Mouse (Mus musculus): ENCODE measurements at regions not wholly inside any gene's neighbourhood (a gene's known extent, or its start where the extent isn't known, plus 50 kb on each side); places are given as distances from the start of the nearest gene placed in this dataset.

- DNase-seq (ENCODE audit: inconsistent ontology term), result no peak
Measured at GRCm38 (mm10) chr7:82921722-82922121, 54.6 kb downstream of the Mex3b start.

- DNase-seq (ENCODE audit: inconsistent ontology term), result no peak
Measured at GRCm38 (mm10) chr7:82923220-82924071, 56.3 kb downstream of the Mex3b start.

DNA sequence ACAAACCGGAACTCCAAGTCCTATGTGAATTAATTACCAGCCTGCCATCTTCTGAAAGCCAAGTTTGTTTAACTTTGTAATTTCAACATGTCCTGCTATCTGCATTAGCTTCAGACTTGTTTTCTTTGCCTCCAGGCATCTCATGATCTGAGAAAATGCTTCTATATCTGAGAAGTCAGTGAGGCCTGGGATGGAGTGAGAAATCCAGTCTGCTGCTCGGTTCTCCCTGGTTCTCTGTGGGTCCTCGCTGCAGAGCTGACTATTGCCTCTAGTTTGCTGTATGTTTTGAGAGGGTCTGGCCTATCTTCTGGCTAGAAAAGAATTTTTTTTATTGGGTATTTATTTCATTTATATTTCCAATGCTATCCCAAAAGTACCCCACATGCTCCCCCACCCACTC is 57.0 kb downstream of the Mex3b start:
- DNase-seq (ENCODE audit: inconsistent ontology term), result no peak

DNA sequence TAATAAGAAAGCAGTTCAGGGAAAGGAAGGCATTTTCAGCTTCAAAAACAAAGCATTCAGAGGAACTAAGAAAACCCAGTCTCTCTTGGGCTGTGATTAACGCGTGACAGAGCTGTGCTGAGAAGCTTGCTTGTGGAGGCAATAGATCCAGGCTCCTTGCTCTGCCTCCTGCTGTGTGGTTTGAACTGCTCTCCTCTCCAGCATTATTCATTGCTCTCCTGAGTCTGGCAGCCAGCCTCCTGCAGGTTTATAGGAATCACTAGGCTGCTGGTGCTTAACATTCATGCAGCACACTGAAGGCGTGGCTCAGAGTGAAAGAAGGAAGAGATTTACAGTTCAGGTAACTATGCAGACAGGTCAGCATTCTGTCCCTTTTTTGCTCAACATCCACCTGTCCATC is 71.2 kb downstream of the Mex3b start:
- no peak for DNase-seq (ENCODE audit: inconsistent ontology term)

GRCm38 (mm10) chr7:82939536-82939935 is 72.4 kb downstream of the Mex3b start:
- DNase-seq (ENCODE audit: inconsistent ontology term), result no peak

DNA sequence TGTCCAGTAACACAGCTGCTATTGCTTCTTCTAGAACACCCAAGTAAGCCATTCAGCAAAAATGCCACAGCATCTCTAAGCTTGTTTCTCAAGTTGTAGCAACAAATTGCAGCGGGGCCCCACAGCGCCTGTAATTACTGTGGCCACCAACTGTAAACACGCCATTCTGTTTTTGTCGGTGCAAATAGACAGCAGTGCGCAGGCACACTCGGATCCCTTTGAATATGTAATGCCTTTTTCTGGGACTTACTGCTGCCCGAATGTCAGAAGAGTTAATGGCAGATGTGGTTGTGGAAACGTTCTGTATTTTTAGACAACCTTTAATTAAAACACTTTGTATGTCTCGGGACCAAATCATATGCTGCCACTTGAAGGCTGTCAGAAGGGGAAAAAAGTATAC is 76.2 kb downstream of the Mex3b start:
- no peak for DNase-seq (ENCODE audit: inconsistent ontology term)

GRCm38 (mm10) chr7:82943797-82944196 is 76.7 kb downstream of the Mex3b start:
- DNase-seq (ENCODE audit: inconsistent ontology term), result no peak

DNA sequence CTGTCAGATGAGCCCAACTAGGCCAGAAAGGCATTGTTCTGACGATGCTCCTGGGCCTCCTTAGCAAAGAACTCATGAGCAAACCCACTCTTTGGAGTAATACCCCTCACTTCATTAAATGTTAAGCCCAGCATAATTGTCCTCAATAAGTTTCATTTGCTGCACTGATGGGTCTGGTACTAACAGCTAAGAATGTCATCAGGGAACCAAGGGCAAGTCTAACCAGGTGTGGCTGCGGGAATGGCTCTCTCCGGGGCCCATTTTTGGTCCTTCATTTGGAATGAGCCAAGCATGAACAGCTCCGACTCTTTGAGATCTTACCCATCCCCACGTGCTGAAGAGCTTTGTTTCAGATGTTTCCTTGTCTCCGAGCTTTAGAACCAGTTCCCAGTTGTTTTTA is 82.2 kb downstream of the Mex3b start:
- no peak for DNase-seq (ENCODE audit: inconsistent ontology term)

- DNase-seq (ENCODE audit: inconsistent ontology term), result no peak
Measured at GRCm38 (mm10) chr7:82957208-82957977, 90.3 kb downstream of the Mex3b start.

DNA sequence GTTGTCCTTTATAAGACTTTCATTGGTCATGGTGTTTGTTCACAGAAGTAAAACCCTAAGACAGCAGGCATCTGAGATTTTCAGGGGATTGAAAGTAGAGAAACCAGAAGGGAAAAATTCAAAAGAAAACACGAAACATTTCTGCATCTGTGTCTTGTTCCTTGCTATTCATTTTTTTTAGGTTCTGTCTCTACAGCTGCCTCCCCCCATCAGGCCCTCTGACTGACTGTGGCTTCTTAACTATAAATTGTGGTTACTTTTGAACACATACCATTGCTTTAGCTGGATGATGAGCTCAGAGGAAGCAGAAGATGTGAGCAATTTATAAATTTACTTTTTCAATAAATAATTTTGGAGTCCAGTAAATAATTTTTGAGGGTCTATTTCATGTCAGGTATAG is 103.5 kb downstream of the Mex3b start:
- DNase-seq (ENCODE audit: inconsistent ontology term), result no peak

DNA sequence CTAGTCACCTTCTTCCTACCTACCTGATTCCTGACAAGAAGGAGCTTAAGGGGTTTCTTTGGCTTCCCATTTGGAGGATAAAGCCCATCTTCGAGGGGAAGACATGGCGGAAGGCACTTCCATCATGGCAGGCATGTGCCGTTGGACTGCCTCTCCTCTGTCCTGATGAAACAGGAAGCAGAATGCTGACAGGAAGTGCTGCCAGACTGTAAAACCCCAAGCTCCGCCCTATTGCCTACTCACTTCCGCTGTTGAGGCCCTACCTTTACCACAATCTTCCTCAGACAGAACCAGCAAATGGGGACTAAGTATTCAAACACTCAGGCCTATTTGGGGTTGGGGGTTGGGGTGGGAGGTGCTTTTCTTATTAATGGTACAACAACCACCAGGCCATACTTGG is 104.1 kb downstream of the Mex3b start:
- DNase-seq (ENCODE audit: inconsistent ontology term), result no peak

GRCm38 (mm10) chr7:82972214-82973006 is 105.3 kb downstream of the Mex3b start:
- no peak for DNase-seq (ENCODE audit: inconsistent ontology term)

DNA sequence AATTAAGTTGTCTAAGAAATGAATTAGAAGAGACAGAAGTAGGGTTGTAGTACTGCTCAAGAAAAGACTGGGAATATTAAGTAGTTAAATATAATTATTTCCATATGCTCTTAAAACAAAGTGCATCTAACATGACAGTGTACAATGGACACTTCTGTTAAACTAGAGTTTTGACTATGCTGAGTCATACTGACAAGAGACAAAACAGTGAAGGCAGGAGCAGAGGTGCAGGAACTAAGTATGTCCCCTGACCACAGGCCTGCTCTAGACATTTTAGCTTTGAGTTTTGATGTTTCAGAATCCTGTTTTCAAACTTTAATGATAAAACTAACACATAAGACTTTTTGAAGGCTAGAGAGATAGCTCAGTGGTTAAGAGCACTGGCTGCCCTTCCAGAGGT is 123.6 kb downstream of the Mex3b start:
- DNase-seq (ENCODE audit: inconsistent ontology term), result no peak

GRCm38 (mm10) chr7:82993136-82993535 is 126.0 kb downstream of the Mex3b start:
- no peak for DNase-seq (ENCODE audit: inconsistent ontology term)

DNA sequence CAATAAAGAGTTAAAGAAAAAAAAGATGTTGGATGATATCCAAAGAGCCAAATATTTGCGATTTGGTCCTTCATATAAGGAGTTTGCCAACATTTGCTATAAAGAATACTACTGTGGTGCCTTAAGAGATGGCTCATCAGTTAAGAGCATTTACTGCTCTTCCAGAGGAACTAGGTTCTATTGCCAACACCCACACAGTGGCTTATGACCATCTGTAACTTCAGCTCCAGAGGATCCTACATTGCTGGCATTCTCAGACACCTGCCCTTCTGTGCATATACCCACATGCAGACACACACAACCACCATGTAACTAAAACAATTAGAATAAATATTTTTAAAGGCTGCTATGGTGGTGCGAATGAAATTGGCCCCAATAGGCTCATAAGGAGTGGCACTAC is 131.7 kb downstream of the Mex3b start:
- DNase-seq (ENCODE audit: inconsistent ontology term), result no peak

GRCm38 (mm10) chr7:83007540-83007939 is 140.4 kb downstream of the Mex3b start:
- no peak for DNase-seq (ENCODE audit: inconsistent ontology term)

DNA sequence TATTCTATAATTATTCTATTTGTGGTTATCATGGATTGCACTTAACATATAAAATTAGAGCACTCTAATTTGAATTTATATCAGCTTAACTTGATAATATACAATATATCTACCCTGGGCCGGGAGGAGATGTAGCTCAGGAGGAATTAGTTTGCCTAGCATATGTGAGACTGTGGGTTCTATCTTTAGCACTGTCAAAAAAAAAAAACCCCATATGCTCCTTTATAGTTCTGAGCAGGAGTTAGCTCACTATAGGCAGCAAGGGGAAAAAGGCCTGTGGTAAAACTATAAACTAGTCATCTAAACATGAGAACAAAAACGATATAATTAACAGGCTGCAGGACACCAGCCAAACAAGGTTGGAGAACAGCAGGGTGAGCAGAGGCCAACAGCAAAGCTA is 145.0 kb downstream of the Mex3b start:
- no peak for DNase-seq (ENCODE audit: inconsistent ontology term)

GRCm38 (mm10) chr7:83014725-83015690 is 147.9 kb downstream of the Mex3b start:
- no peak for DNase-seq (ENCODE audit: inconsistent ontology term)

GRCm38 (mm10) chr7:83015756-83016155 is 148.6 kb downstream of the Mex3b start:
- no peak for DNase-seq (ENCODE audit: inconsistent ontology term)

- no peak for DNase-seq (ENCODE audit: inconsistent ontology term)
Measured at GRCm38 (mm10) chr7:83016566-83016965, 149.4 kb downstream of the Mex3b start.

DNA sequence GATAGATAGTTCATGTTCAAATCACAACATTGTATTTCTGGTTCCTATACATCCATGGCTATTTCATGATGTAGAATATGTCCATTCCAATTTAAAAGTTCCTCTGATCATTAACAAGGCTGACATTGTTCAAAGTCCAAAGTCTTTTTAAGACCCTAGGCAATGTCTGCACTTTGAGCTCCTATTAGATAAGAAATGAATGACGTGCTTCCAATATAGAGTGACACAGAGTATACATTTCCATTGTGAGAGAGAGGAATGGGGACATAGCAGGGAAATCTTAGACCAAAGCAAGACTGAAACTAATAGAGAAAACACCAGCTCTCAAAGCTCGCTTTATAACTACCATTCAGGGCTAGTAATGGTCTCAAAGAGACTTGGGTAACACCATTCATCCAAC is 153.5 kb downstream of the Mex3b start:
- DNase-seq (ENCODE audit: inconsistent ontology term), result no peak
